Mouse (Mus musculus) spleen, adult 2 months (tissue): ENCODE measurements around the gene Pcgf2. TPM values are rescaled to one million over a fixed set of nuclear protein-coding genes. Genes with fewer than 3 reads are reported as not detected.

Source experiments
- DNase-seq, 2 experiments: peaks; one replicate each; pipeline versions ENCODE4 v3.0.0 to v3.0.0-alpha.2; 2012 to 2021; ENCODE audit warnings: low spot score in 2 of 2, low read depth in 1 of 2
- H3K27ac ChIP-seq: fragments of 200-500 bp; 2 replicates; pipeline ENCODE4 v1.5.1; 2012; ENCODE audit warnings: low read length, inconsistent platforms; ENCODE audit not compliant: insufficient read depth
- H3K27me3 ChIP-seq: fragments of 200-500 bp; 2 replicates; pipeline ENCODE4 v1.6.1; 2012; ENCODE audit warnings: mild to moderate bottlenecking, moderate library complexity, low read length, inconsistent platforms; ENCODE audit not compliant: control insufficient read depth, insufficient read depth
- H3K36me3 ChIP-seq: fragments of 200-500 bp; 2 replicates; pipeline ENCODE4 v1.6.1; 2012; ENCODE audit warnings: mild to moderate bottlenecking, low read length, inconsistent platforms; ENCODE audit not compliant: control insufficient read depth, insufficient read depth
- H3K4me1 ChIP-seq: fragments of 200-500 bp; 2 replicates; pipeline ENCODE4 v1.6.1; 2011; ENCODE audit warnings: inconsistent platforms; ENCODE audit not compliant: control insufficient read depth, insufficient read depth, insufficient read length
- H3K4me3 ChIP-seq: fragments of 200-500 bp; 2 replicates; pipeline ENCODE4 v1.5.1; 2011; ENCODE audit warnings: mild to moderate bottlenecking, inconsistent platforms; ENCODE audit not compliant: insufficient read depth, insufficient read length; ENCODE audit errors: extremely low read depth
- CTCF ChIP-seq: fragments of 200-500 bp; IDR thresholded peaks from 2 replicates; pipeline ENCODE4 v1.5.1; 2011; ENCODE audit warnings: mild to moderate bottlenecking, inconsistent platforms; ENCODE audit not compliant: insufficient read depth, insufficient read length, insufficient replicate concordance; ENCODE audit errors: extremely low read depth
- POLR2A ChIP-seq: fragments of 200-500 bp; IDR thresholded peaks from 2 replicates; pipeline ENCODE4 v1.6.1; 2011; ENCODE audit warnings: low read depth, low read length, inconsistent platforms
- WGBS: fragments of 180-500 bp; shearing (Covaris S2); methylation state at CpG from one replicate; pipeline ENCODE4 v1.1.7; 2018; 5-methylcytosine and 5-hydroxymethylcytosine counted together
- polyA plus RNA-seq: library from polyadenylated mRNA; depleted of rRNA; stranded (reverse); fragments of >200 nt; gene quantifications from 2 replicates; pipeline ENCODE4 v1.2.3, GENCODE M21; 2012

The Pcgf2 gene
- polyA plus RNA-seq, 1 experiment: 10.0 TPM

DNA sequence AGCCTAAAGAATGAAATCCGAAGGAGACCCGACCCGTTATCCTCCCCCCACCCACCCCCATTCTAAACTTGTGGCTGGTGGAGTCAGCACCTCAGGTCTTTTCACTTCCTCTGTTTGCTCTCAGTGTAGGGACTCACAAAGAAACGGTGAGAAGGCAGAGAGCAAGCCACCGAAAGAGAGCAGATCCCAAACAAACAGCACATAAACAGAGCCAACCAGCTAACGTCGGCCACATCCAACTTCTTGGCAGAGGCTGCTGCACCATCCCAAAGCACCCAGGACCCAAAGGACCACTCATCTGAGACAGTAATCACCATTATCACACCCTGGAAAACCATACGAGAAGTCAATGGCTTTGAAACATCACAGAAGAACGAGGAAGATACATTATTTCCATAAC, 43.1 kb upstream of the Pcgf2 start:
- DNase-seq: peak in 1 of 2 experiments; percentile 18
- TF ChIP-seq CTCF (no peak), POLR2A (no peak)
- Histone ChIP-seq H3K27me3 (no peaks in the 10 kb centered on the region), H3K36me3 (peaks cover 6% of the 10 kb centered on the region; the same call in 1 of the 2 replicates), H3K27ac (peak overlapping the region; percentile 90), H3K4me1 (peaks cover 15% of the 10 kb centered on the region; the same call in 1 of the 2 replicates), H3K4me3 (peak overlapping the region; percentile 80)
- WGBS: under 1% methylated on average over 9 of the region's 9 CpGs

GRCm38 (mm10) chr11:97742591-97742990, 42.3 kb upstream of the Pcgf2 start:
- WGBS: 47% methylated on average over 9 of the region's 9 CpGs
- DNase-seq: no peak
- H3K27me3 ChIP-seq: no peaks in the 10 kb centered on the region
- peak overlapping the region; percentile 21 for H3K4me3 ChIP-seq
- peaks cover 15% of the 10 kb centered on the region; the same call in 1 of the 2 replicates for H3K4me1 ChIP-seq
- H3K36me3 ChIP-seq: peaks cover 3% of the 10 kb centered on the region; the same call in 1 of the 2 replicates
- H3K27ac ChIP-seq: peak overlapping the region; percentile 90; the same call in 1 of the 2 replicates
- TF ChIP-seq CTCF: no peak
- TF ChIP-seq POLR2A: no peak

DNA sequence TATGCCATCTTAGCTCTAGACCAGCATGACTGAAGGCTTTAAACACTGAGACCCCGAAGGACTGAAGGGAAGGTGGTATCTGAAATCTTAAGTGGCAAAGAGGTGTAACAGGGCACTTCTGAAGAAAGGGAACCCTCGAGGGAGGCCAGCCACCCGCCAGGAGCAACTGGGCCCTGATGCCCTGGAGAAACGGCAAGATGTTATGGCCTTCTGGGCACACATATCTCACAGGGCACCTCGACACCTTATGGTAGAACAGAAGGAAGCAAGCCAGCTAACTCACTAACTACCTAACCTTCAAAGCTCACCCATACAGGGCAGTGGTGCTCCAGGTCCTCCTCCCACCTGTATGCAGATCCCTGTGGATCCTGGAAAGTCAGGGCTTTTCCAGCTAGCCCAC, 41.9 kb upstream of the Pcgf2 start:
- peaks cover 3% of the 10 kb centered on the region; the same call in 1 of the 2 replicates for H3K36me3 ChIP-seq
- no peak overlapping the region for H3K27ac ChIP-seq

GRCm38 (mm10) chr11:97740190-97740589, 39.9 kb upstream of the Pcgf2 start:
- Histone ChIP-seq H3K36me3 (no peaks in the 10 kb centered on the region), H3K27me3 (no peaks in the 10 kb centered on the region), H3K4me3 (no peak overlapping the region), H3K27ac (no peak overlapping the region), H3K4me1 (peaks cover 15% of the 10 kb centered on the region; the same call in 1 of the 2 replicates)
- TF ChIP-seq CTCF (no peak), POLR2A (no peak)
- DNase-seq: peak in 1 of 2 experiments; percentile 22
- 44% methylated on average over 7 of the region's 7 CpGs for WGBS

More for the DNA sequence above, 41.9 kb upstream of the Pcgf2 start:
- no peak overlapping the region for H3K4me3 ChIP-seq
- no peak for DNase-seq
- WGBS: 80% methylated on average over 5 of the region's 5 CpGs
- no peak for TF ChIP-seq CTCF
- no peak for TF ChIP-seq POLR2A
- H3K27me3 ChIP-seq: no peaks in the 10 kb centered on the region
- H3K4me1 ChIP-seq: peaks cover 15% of the 10 kb centered on the region; the same call in 1 of the 2 replicates

DNA sequence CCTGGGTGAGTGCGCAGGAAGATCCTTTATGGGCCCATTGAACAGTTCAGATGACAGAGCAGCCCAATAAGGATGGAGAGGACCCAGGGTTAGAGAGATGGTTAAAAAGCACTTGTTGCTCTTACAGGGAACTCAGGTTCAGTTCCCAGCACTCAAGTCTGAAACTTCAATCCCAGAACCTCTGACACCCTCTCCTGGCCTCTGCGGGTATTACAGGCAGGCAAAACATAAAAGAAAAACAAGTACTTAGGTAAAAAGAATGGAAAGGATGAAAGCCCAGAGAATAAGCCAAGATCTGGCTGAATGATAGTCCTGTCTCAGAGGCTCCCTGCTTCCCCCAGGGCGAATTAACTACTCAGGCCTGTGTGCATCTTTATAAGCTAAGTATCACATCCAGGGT, 38.9 kb upstream of the Pcgf2 start:
- H3K27ac ChIP-seq: no peak overlapping the region
- 100% methylated on average over 3 of the region's 3 CpGs for WGBS
- no peak overlapping the region for H3K4me3 ChIP-seq
- no peaks in the 10 kb centered on the region for H3K27me3 ChIP-seq
- no peak for DNase-seq
- peaks cover 15% of the 10 kb centered on the region; the same call in 1 of the 2 replicates for H3K4me1 ChIP-seq
- H3K36me3 ChIP-seq: no peaks in the 10 kb centered on the region
- TF ChIP-seq POLR2A (no peak), CTCF (no peak)

DNA sequence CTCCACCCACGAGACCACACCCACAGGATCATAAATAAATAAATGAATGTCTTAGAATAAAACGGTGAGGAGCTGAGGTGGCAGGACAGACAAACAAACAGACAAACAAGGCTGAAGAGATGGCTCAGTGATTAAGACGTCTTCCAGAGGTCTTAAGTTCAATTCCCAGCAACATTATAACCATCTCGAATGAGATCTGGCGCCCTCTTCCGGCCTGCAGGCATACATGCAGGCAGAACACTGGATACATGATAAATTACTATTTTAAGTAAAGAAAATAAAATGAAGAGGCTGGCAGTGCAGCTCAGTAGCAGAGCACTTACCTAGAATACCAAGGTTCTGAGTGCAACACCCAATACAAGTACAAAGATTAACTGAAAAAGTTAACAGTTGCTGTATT, 38.4 kb upstream of the Pcgf2 start:
- Histone ChIP-seq H3K4me3 (no peak overlapping the region), H3K27me3 (no peaks in the 10 kb centered on the region), H3K36me3 (no peaks in the 10 kb centered on the region), H3K4me1 (peaks cover 15% of the 10 kb centered on the region; the same call in 1 of the 2 replicates), H3K27ac (no peak overlapping the region)
- TF ChIP-seq POLR2A (no peak), CTCF (no peak)
- DNase-seq: no peak
- WGBS: 72% methylated on average over 6 of the region's 6 CpGs

DNA sequence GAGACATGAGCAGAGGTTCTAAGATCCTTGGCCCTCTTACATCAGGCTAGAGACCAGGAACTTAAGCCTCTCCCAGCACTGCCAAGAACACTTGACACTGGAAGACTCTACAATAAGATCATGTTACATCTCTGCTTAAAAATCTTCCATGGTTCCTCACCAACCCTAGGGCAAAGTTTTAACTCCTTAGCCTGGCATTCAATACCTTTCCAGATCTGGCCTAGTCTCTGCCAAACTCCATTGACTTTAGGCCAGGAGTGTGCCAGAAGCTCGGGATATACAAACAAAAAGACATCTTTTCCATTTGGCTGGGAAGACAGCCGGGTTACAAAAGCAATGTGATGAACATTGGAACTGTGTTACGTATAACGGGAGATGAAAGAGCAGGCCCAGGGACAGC, 37.3 kb upstream of the Pcgf2 start:
- Histone ChIP-seq H3K4me3 (no peak overlapping the region), H3K36me3 (no peaks in the 10 kb centered on the region), H3K4me1 (peaks cover 9% of the 10 kb centered on the region; the same call in 1 of the 2 replicates), H3K27me3 (no peaks in the 10 kb centered on the region), H3K27ac (no peak overlapping the region)
- DNase-seq: no peak
- WGBS: 90% methylated on average over 4 of the region's 4 CpGs
- TF ChIP-seq POLR2A (no peak), CTCF (no peak)
